Mouse (Mus musculus) urinary bladder, postnatal 36 days (tissue): ENCODE data around the gene Zdhhc18.

Source experiments
- DNase-seq, 2 experiments: peaks; one replicate each; pipeline ENCODE4 v3.0.0; 2022; ENCODE audit warnings: low spot score in 2 of 2, mixed read lengths in 1 of 2

Gene Zdhhc18

GRCm38 (mm10) chr4:133631071-133631768, 18.7 kb downstream of the Zdhhc18 start:
- no peak for DNase-seq

- no peak for DNase-seq
These were observed 19.5 kb downstream of the Zdhhc18 start for GRCm38 (mm10) chr4:133630326-133630920.

- no peak for DNase-seq
These were observed 20.8 kb downstream of the Zdhhc18 start for GRCm38 (mm10) chr4:133629191-133629590.

GRCm38 (mm10) chr4:133628517-133628916, 21.4 kb downstream of the Zdhhc18 start:
- no peak for DNase-seq

- no peak for DNase-seq
These were observed 22.9 kb downstream of the Zdhhc18 start for GRCm38 (mm10) chr4:133627039-133627438.

- DNase-seq, result no peak
These were observed 23.3 kb downstream of the Zdhhc18 start for GRCm38 (mm10) chr4:133626621-133627020.

GRCm38 (mm10) chr4:133626221-133626620, 23.7 kb downstream of the Zdhhc18 start:
- DNase-seq, result no peak

GRCm38 (mm10) chr4:133625621-133626071, 24.3 kb downstream of the Zdhhc18 start:
- DNase-seq, result peak in 1 of 2 experiments; percentile 52

GRCm38 (mm10) chr4:133624830-133625229, 25.1 kb downstream of the Zdhhc18 start:
- no peak for DNase-seq

GRCm38 (mm10) chr4:133622161-133622695, 27.7 kb downstream of the Zdhhc18 start:
- DNase-seq, result no peak

- DNase-seq, result no peak
These were observed 29.3 kb downstream of the Zdhhc18 start for GRCm38 (mm10) chr4:133620668-133621067.

- no peak for DNase-seq
These were observed 30.3 kb downstream of the Zdhhc18 start for GRCm38 (mm10) chr4:133619473-133620136.

- no peak for DNase-seq
These were observed 32.0 kb downstream of the Zdhhc18 start for GRCm38 (mm10) chr4:133617936-133618335.

- no peak for DNase-seq
These were observed 34.5 kb downstream of the Zdhhc18 start for GRCm38 (mm10) chr4:133615416-133615815.

GRCm38 (mm10) chr4:133614274-133614761, 35.6 kb downstream of the Zdhhc18 start:
- no peak for DNase-seq

GRCm38 (mm10) chr4:133613867-133614266, 36.1 kb downstream of the Zdhhc18 start:
- no peak for DNase-seq

GRCm38 (mm10) chr4:133613026-133613425, 36.9 kb downstream of the Zdhhc18 start:
- DNase-seq, result no peak

- DNase-seq, result no peak
These were observed 37.5 kb downstream of the Zdhhc18 start for GRCm38 (mm10) chr4:133612416-133612815.

GRCm38 (mm10) chr4:133611815-133612214, 38.1 kb downstream of the Zdhhc18 start:
- DNase-seq, result no peak

- peak; percentile 80 to 86 for DNase-seq
These were observed 40.2 kb downstream of the Zdhhc18 start for GRCm38 (mm10) chr4:133609719-133610118.

- DNase-seq, result peak in 1 of 2 experiments; percentile 61
These were observed 42.7 kb downstream of the Zdhhc18 start for GRCm38 (mm10) chr4:133607284-133607683.

GRCm38 (mm10) chr4:133605330-133605729, 44.6 kb downstream of the Zdhhc18 start:
- peak in 1 of 2 experiments; percentile 72 for DNase-seq
